Mouse (Mus musculus): Measurements from ENCODE around the gene Tmem132a. TPM values are rescaled to one million over a fixed set of nuclear protein-coding genes. Genes with fewer than 3 reads are reported as not detected.

The Tmem132a gene
- polyA plus RNA-seq, 1 experiment from 2014 or later, result 188 TPM

DNA sequence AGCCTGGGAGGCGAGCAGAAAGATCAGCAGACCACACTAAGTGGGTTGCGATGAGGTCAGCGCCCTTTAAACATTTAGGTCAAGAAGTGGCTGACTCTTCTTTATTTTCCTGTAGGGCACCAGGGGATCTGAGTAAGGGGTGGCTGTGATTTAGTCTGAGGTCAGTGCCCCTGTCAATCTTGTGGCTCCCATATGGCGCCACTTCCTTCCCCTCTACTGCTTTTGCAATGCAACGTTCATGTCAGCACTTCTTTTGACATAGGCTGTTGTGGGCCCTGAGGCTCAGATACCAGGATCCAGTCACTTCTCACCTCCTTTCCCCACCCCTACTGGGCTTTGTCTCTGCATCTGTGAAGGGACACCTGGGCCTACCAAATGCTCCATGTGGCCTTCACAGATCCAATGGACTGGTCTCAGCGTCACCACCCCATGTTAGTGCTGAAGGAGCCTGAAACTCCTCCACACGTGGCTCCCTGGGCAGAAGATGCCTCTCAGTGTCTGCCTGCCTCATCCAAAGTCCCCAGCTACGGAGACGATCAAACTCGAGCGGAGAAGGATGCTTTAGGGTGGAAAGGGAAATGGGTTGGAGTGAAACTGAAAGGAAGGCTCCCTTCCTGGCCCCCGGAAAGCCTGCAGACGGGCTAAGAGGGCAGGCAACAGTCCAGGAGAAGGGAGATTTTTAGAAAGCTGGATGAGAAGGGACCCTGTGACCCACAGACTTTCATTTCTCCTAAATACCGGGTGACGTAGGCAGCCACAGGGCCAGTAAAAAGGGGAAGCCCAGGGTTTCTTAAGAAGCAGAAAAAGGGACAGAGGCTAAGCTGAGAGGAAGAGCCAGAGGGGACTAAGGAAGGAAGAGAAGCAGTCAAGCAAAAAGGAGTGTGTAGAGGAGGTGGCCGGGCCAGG, 27.8 kb downstream of the Tmem132a start:
- no peak for ATAC-seq (ENCODE audit: low FRiP score, low read depth)
- no peaks in the 10 kb centered on the region for H3K9me3 ChIP-seq
- 47% methylated on average over 16 of the region's 16 CpGs for WGBS

DNA sequence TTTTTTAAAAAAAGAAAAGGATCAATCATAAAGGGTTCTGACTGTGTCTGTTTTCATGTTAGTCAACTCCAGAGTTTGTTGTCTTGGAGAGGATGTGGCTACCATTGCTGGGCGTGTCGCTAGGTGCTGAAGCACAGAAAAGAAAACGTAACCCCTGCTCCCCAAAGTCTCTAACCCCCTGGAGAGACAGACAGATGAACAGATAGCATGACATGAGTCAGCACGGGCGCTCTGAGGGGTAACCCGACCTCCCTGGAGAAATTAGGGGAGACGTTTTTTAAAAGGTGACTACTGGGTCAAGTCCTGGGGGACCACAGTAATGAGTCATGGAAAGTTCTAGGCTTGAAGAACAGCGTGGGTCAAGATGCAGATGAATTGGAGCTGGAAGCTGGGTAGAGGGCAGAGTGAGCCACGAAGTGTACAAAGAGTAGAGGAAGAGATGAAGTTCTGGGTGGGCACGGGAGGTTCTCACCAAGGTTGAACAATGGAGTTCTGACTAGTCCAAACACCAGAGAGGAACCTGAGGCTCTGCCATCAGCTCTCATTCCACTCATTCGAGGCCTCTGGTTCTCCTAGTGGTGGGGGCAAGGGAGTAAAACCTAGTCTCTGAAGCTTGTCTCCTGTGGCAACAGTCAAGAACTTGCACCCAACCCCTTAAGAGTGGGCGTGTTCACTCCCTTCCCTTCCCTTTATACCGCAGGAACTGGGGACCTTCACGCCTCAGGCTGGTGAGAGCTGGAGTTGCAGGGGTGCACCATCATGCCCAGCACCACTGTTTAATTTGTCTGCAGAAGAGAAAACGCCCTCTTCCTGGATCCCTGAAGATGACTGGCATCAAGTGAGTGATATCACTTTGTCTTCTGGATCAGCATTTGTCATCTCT, 30.5 kb downstream of the Tmem132a start, which contains the start of gene Slc15a3:
Gene Slc15a3 (plus strand): TSS at position 718 of the 883 bp plus-strand sequence.
- H3K4me1 ChIP-seq (replicated peaks), result no peaks in the 10 kb centered on the region
- ATAC-seq (ENCODE audit: low FRiP score, low read depth), result no peak
- WGBS, result 82% methylated on average over 15 of the region's 15 CpGs

More for the DNA sequence above, 27.8 kb downstream of the Tmem132a start:
- peaks cover 11% of the 10 kb centered on the region for H3K4me1 ChIP-seq (replicated peaks)
- no peak overlapping the region for H3K4me3 ChIP-seq
- H3K9ac ChIP-seq, result no peak overlapping the region
- no peaks in the 10 kb centered on the region for H3K27me3 ChIP-seq
- no peaks in the 10 kb centered on the region for H3K36me3 ChIP-seq
- no peak overlapping the region for H3K27ac ChIP-seq (replicated peaks)
- no peak overlapping the region for H3K4me2 ChIP-seq

DNA sequence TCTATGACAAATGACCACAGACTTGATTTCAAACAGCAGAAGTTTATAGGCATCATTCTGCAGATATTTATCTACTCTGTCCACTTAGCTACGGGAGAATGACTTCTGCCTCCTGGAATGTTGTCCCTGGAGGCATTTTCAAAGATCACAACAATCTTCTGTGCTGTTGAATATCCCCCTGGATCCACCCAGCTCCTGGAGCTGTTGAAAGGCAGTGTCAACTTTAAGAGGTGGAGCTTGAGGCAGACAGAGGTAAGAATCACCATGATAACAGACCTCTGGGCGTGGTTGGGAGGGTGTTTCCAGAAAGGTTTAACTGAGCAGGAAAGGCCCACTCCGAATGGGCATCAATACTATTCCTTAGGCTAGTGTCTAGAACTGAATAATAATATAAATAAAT, 34.1 kb downstream of the Tmem132a start:
- ATAC-seq (ENCODE audit: low FRiP score, low read depth), result no peak
- Histone ChIP-seq H3K36me3 (no peaks in the 10 kb centered on the region), H3K9ac (no peak overlapping the region), H3K4me2 (no peak overlapping the region), H3K27me3 (no peaks in the 10 kb centered on the region), H3K4me3 (no peak overlapping the region), H3K9me3 (no peaks in the 10 kb centered on the region), H3K27ac (replicated peaks) (no peak overlapping the region), H3K4me1 (replicated peaks) (no peaks in the 10 kb centered on the region)
- WGBS, result 78% methylated on average over 3 of the region's 3 CpGs

More for the DNA sequence above, 30.5 kb downstream of the Tmem132a start, which contains the start of gene Slc15a3:
- no peak within 1 kb of the TSS for H3K27ac ChIP-seq (replicated peaks)
- no peak within 1 kb of the TSS for H3K9ac ChIP-seq
- no peaks in the 10 kb centered on the region for H3K9me3 ChIP-seq
- H3K4me3 ChIP-seq, result no peak within 1 kb of the TSS
- no peaks in the 10 kb centered on the region for H3K27me3 ChIP-seq
- H3K36me3 ChIP-seq, result no peaks in the 10 kb centered on the region
- no peak within 1 kb of the TSS for H3K4me2 ChIP-seq

DNA sequence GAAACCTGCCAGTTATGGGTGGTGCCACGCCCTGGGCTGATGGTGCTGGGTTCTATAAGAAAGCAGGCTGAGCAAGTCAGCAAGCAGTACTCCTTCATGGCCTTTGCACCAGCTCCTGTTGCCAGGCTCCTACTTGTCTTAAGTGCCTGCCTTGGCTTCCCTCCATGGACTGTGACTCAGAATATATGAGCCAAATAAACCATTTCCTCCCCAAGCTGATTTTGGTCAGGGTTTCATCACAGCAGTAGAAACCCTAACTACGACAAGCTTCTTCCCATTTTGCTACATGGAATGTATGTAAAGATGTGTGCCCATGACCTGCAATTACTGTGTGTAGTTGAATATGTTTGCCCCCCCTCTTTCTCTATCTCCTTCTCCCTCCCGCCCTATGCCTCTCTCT, 36.1 kb downstream of the Tmem132a start:
- no peaks in the 10 kb centered on the region for H3K27me3 ChIP-seq
- H3K4me1 ChIP-seq (replicated peaks), result no peaks in the 10 kb centered on the region
- H3K36me3 ChIP-seq, result no peaks in the 10 kb centered on the region
- 78% methylated on average over 3 of the region's 3 CpGs for WGBS
- no peak overlapping the region for H3K4me3 ChIP-seq
- no peak for ATAC-seq (ENCODE audit: low FRiP score, low read depth)
- H3K4me2 ChIP-seq, result no peak overlapping the region
- no peak overlapping the region for H3K27ac ChIP-seq (replicated peaks)
- H3K9ac ChIP-seq, result no peak overlapping the region
- no peaks in the 10 kb centered on the region for H3K9me3 ChIP-seq

DNA sequence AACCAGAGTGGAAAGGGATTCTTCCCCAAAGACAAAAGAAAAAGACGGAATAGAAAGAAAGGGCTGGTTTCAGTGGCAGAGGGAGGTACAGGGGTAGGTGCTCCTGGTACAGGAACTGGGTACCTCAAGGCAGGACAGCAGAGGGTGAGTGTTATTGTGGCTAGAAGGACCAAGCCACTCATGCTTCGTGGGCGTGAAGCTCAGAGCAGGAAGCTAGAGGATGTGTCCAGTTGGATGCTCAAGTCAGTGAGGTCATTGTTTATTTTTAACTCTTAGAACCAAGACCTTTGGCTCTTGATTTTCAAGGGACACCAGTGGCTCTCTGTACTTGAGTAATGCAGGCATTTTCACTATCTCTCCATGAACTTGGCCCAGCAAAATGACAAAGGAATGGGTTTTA, 37.7 kb downstream of the Tmem132a start:
- H3K27me3 ChIP-seq, result no peaks in the 10 kb centered on the region
- no peaks in the 10 kb centered on the region for H3K4me1 ChIP-seq (replicated peaks)
- H3K9me3 ChIP-seq, result no peaks in the 10 kb centered on the region
- H3K27ac ChIP-seq (replicated peaks), result no peak overlapping the region
- ATAC-seq (ENCODE audit: low FRiP score, low read depth), result no peak
- 79% methylated on average over 3 of the region's 3 CpGs for WGBS
- H3K36me3 ChIP-seq, result no peaks in the 10 kb centered on the region
- no peak overlapping the region for H3K4me3 ChIP-seq
- H3K4me2 ChIP-seq, result no peak overlapping the region
- no peak overlapping the region for H3K9ac ChIP-seq

DNA sequence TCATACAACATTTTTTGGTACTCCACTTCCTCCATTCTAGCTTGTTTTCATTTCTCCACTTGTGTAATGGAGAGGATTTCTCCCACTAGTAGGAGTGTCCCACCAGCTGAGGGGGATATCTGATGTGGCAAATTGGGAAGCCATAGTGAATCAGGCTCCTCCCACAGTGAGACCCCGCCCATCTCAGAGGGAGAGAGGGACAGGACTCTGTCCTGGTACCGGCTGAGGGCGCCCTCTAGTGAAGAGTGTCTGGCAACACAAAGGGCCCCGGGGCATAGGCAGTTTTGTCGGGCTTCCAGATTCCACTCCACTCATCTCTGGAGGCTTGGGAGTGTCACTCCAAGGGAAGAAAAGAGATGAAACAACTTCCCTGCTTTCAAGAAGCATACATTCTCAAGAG, 38.3 kb downstream of the Tmem132a start:
- ATAC-seq (ENCODE audit: low FRiP score, low read depth), result no peak
- Histone ChIP-seq H3K4me1 (replicated peaks) (no peaks in the 10 kb centered on the region), H3K9ac (no peak overlapping the region), H3K9me3 (no peaks in the 10 kb centered on the region), H3K36me3 (no peaks in the 10 kb centered on the region), H3K27me3 (no peaks in the 10 kb centered on the region), H3K4me3 (no peak overlapping the region), H3K4me2 (no peak overlapping the region), H3K27ac (replicated peaks) (no peak overlapping the region)
- 12% methylated on average over 5 of the region's 5 CpGs for WGBS

DNA sequence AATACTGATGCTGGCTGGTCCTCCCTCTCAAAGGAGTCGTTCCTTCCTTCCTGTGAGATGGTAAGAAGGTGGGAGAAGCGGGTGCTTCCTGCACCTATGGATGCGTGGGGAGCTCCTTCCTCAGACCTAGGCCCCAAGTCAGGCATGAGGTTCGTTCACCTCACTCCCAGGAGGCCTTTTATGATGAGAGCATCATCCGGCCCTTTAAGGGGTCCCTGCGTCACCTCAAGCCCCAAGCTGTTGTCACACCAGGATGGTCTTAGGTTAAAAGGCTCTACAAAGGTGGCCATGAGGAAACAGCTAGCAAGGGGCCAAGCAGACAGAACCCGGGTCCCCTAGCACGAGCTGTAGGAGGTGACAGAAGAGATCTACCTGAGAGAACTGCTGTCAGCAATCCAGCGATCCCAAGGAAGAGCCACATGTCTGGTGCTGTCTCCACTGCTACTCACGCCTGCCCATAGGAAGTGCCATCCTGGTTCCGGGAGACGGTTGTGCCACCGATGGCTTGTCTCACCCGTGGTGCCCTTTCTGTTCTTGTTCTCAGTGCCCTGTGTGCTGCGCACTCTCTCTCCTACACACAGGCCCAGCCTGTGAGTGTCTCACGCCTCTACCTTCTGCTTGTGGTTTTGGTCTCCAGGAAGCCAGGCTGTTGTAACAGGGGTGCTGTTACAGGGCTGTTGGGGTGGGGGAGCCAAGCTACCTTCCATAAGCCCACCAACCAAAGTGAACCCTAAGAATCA, 40.1 kb downstream of the Tmem132a start, which contains the start of gene Cd6:
Gene Cd6 (minus strand): TSS at position 623 of the 740 bp plus-strand sequence.
- WGBS, result 89% methylated on average over 16 of the region's 16 CpGs
- no peak within 1 kb of the TSS for H3K27ac ChIP-seq (replicated peaks)
- no peaks in the 10 kb centered on the region for H3K27me3 ChIP-seq
- no peak within 1 kb of the TSS for H3K9ac ChIP-seq
- H3K4me3 ChIP-seq, result no peak within 1 kb of the TSS
- no peaks in the 10 kb centered on the region for H3K36me3 ChIP-seq
- H3K9me3 ChIP-seq, result no peaks in the 10 kb centered on the region
- no peak for ATAC-seq (ENCODE audit: low FRiP score, low read depth)
- no peak within 1 kb of the TSS for H3K4me2 ChIP-seq
- H3K4me1 ChIP-seq (replicated peaks), result no peaks in the 10 kb centered on the region

DNA sequence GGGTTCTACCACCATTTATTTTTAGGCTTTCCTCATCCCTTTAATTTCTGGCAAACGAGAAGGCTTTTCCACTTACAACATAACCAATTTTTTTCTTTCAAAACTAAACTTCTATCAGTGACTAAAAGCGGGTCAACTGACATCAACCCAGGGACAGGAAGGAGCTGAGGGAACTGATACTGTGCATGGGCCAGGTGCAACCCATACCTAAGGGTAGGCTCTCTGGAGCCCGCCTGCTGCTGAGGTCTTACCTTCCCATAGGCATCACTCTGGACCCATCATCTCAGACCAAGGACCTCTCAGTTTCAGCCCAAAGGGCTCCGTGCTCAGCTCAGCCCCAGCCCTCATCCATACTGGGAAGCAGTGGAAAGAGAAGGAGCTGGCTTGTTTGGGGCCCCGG, 41.4 kb downstream of the Tmem132a start:
- H3K4me3 ChIP-seq, result no peak overlapping the region
- WGBS, result 95% methylated on average over 5 of the region's 5 CpGs
- no peaks in the 10 kb centered on the region for H3K9me3 ChIP-seq
- H3K36me3 ChIP-seq, result no peaks in the 10 kb centered on the region
- H3K27me3 ChIP-seq, result no peaks in the 10 kb centered on the region
- no peak overlapping the region for H3K27ac ChIP-seq (replicated peaks)
- ATAC-seq (ENCODE audit: low FRiP score, low read depth), result no peak
- H3K9ac ChIP-seq, result no peak overlapping the region
- no peak overlapping the region for H3K4me2 ChIP-seq
- no peaks in the 10 kb centered on the region for H3K4me1 ChIP-seq (replicated peaks)

DNA sequence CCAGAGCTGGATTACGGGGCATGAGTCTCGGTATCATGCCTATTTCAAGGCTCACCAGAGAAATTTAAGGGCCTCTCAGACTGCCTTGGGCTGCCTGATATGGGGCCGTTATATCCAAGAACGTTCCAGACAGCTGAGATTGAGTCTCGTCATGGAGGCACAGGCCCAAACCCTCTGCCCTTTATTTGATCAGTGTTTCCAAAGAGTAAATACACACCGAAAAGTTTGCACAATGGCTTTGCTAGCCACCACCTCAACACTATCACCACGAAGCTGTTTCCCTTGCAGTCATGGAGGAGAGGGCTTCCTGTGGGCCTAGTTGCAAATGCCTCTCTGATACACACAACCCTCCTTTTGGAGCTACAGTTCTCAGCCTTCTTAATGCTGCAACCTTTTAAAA, 45.7 kb downstream of the Tmem132a start:
- no peak overlapping the region for H3K4me3 ChIP-seq
- H3K27me3 ChIP-seq, result no peaks in the 10 kb centered on the region
- H3K4me1 ChIP-seq (replicated peaks), result no peaks in the 10 kb centered on the region
- H3K9ac ChIP-seq, result no peak overlapping the region
- no peak overlapping the region for H3K4me2 ChIP-seq
- no peak overlapping the region for H3K27ac ChIP-seq (replicated peaks)
- ATAC-seq (ENCODE audit: low FRiP score, low read depth), result no peak
- no peaks in the 10 kb centered on the region for H3K9me3 ChIP-seq
- no peaks in the 10 kb centered on the region for H3K36me3 ChIP-seq
- WGBS, result 91% methylated on average over 7 of the region's 7 CpGs

DNA sequence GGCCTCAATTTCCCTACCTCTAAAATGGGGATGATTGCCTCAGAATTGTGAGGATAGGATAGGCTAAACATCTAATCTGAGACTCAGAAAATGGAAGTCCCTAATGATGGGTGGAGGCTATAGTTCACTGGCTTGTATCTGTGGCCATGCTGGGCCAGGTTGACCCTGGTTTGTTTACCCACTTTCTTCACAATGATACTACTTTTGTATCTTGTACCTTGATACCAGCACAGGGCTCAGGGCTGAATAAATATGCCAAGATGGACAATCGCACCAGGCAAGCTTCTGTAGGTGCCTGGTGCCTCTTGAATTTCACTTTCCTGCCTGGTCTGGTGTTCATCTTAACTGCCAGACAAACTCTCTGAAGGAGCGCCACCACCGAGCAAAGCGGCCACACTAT, 47.2 kb downstream of the Tmem132a start:
- 99% methylated on average over 4 of the region's 4 CpGs for WGBS
- Histone ChIP-seq H3K27me3 (no peaks in the 10 kb centered on the region), H3K9ac (no peak overlapping the region), H3K36me3 (no peaks in the 10 kb centered on the region), H3K4me1 (replicated peaks) (no peaks in the 10 kb centered on the region), H3K9me3 (no peaks in the 10 kb centered on the region), H3K4me2 (no peak overlapping the region), H3K4me3 (no peak overlapping the region), H3K27ac (replicated peaks) (no peak overlapping the region)
- ATAC-seq (ENCODE audit: low FRiP score, low read depth), result no peak

DNA sequence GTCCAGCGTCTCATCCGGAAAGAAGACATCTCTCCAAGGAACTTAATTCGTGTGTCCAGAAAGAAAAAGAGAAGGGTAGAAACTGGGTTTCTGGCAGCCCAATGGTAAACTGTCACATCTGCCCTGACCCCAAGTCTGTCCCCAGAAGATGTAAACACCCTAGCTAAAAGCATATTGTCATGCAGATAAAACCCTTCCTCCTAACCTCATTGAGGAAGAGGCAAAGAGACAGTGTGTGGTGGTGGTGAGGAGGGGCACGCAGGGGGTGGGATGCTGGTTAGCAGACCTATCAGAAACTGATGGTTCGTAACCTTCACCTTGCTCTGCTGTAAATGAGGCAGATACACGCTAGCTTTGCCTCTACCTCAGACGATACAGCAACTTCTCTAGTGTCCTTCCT, 48.4 kb downstream of the Tmem132a start:
- Histone ChIP-seq H3K27me3 (no peaks in the 10 kb centered on the region), H3K4me3 (no peak overlapping the region), H3K36me3 (no peaks in the 10 kb centered on the region), H3K9ac (no peak overlapping the region), H3K4me2 (no peak overlapping the region), H3K4me1 (replicated peaks) (no peaks in the 10 kb centered on the region), H3K9me3 (no peaks in the 10 kb centered on the region), H3K27ac (replicated peaks) (no peak overlapping the region)
- WGBS, result 39% methylated on average over 7 of the region's 7 CpGs
- no peak for ATAC-seq (ENCODE audit: low FRiP score, low read depth)

All from hindbrain, embryonic 15.5 days (tissue).